Mouse (Mus musculus) cerebellum, postnatal 25 days (tissue): ENCODE results near the gene Tmem98.

Source experiments
- DNase-seq, 2 experiments: peaks; one replicate each; pipeline ENCODE4 v3.0.0; 2021; ENCODE audit warnings: mixed read lengths in 2 of 2

Tmem98 gene

GRCm38 (mm10) chr11:80854908-80855307 lies 44.9 kb downstream of the Tmem98 start:
- no peak for DNase-seq

DNA sequence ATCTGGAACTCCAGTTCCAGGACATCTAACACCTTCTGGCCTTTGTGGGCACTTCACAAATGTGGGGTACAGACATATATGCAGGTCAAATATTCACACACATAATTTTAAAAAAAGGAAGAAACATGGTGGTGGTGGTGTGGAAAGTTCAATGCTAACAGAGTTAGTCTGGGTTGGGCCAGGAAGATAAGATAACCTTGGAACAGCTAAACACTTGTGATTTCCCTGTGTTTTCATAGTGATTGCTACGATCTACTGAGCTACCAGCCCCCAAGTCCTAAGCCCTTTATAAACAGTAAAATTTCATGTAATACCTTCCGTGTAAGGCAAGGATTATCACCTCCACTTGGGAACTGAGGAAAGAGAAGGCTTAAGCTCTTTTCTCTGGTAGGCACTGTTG lies 46.9 kb downstream of the Tmem98 start:
- DNase-seq = no peak

- no peak for DNase-seq
These were observed 48.1 kb downstream of the Tmem98 start, which contains the start of gene Spaca3 for GRCm38 (mm10) chr11:80858065-80858464. Gene Spaca3, plus strand, starts transcription at chr11:80858365.

GRCm38 (mm10) chr11:80862941-80863340 lies 53.0 kb downstream of the Tmem98 start:
- no peak for DNase-seq

DNA sequence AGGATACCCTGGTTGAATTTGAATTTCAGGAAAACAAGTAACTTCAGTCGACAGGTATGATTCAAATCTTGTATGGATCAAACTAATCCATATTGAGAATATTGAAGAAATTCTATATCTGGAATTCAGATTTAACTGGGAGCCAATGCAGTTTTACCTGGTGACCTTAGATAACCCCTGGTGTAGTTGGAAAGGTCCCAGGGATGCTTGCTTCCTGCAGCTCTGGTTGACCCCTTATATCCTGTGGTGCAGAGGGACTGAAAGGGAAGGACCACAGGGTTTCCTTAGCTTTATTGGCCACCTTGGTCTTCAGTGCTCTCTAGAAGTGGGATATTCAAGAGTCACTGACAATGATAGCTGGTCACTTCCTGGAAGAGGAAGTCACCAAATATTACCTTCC lies 58.1 kb downstream of the Tmem98 start:
- DNase-seq = no peak
